Mouse (Mus musculus): ENCODE results near the gene Lrba.

Lrba gene

GRCm38 (mm10) chr3:86500586-86500985, 276.1 kb downstream of the Lrba start:
- no peak for DNase-seq (ENCODE audit: low read depth, low spot score)

- no peak for DNase-seq (ENCODE audit: low read depth, low spot score)
Observed at GRCm38 (mm10) chr3:86518506-86519109, 294.1 kb downstream of the Lrba start.

GRCm38 (mm10) chr3:86522880-86523505, 298.5 kb downstream of the Lrba start:
- no peak for DNase-seq (ENCODE audit: low read depth, low spot score)

- no peak for DNase-seq (ENCODE audit: low read depth, low spot score)
Observed at GRCm38 (mm10) chr3:86531531-86532269, 307.2 kb downstream of the Lrba start.

GRCm38 (mm10) chr3:86536751-86537150, 312.3 kb downstream of the Lrba start:
- DNase-seq (ENCODE audit: low read depth, low spot score), result no peak

GRCm38 (mm10) chr3:86538645-86539554, 314.4 kb downstream of the Lrba start:
- peak; percentile 3 for DNase-seq (ENCODE audit: low read depth, low spot score)

- no peak for DNase-seq (ENCODE audit: low read depth, low spot score)
Observed at GRCm38 (mm10) chr3:86539555-86540168, 315.2 kb downstream of the Lrba start.

- DNase-seq (ENCODE audit: low read depth, low spot score), result no peak
Observed at GRCm38 (mm10) chr3:86541074-86541614, 316.7 kb downstream of the Lrba start.

GRCm38 (mm10) chr3:86541863-86542397, 317.4 kb downstream of the Lrba start:
- no peak for DNase-seq (ENCODE audit: low read depth, low spot score)

- DNase-seq (ENCODE audit: low read depth, low spot score), result no peak
Observed at GRCm38 (mm10) chr3:86544785-86545184, 320.3 kb downstream of the Lrba start.

GRCm38 (mm10) chr3:86545945-86546344, 321.5 kb downstream of the Lrba start:
- peak; percentile 7 for DNase-seq (ENCODE audit: low read depth, low spot score)

GRCm38 (mm10) chr3:86546471-86547250, 322.2 kb downstream of the Lrba start:
- peak; percentile 48 for DNase-seq (ENCODE audit: low read depth, low spot score)

GRCm38 (mm10) chr3:86547251-86547791, 322.8 kb downstream of the Lrba start:
- DNase-seq (ENCODE audit: low read depth, low spot score), result peak; percentile 40

GRCm38 (mm10) chr3:86548091-86549015, 323.9 kb downstream of the Lrba start, which contains the start of gene Mab21l2:
TSS of gene Mab21l2 (minus strand) at chr3:86548629.
- no peak for DNase-seq (ENCODE audit: low read depth, low spot score)

GRCm38 (mm10) chr3:86550301-86551010, 326.0 kb downstream of the Lrba start:
- DNase-seq (ENCODE audit: low read depth, low spot score), result no peak

GRCm38 (mm10) chr3:86551011-86551728, 326.7 kb downstream of the Lrba start:
- DNase-seq (ENCODE audit: low read depth, low spot score), result no peak

GRCm38 (mm10) chr3:86552170-86552569, 327.7 kb downstream of the Lrba start:
- DNase-seq (ENCODE audit: low read depth, low spot score), result no peak

Measured in CD4-positive helper T cell, adult 2 months (primary cell).